Mouse (Mus musculus) E14TG2a.4 (cell line): ENCODE data around the gene Doc2b.

Source experiments
- H3K27me3 ChIP-seq: 2 replicates; pipeline ENCODE4 v1.6.1; 2014; ENCODE audit warnings: low read length, control low read depth; ENCODE audit not compliant: insufficient read depth
- H3K36me3 ChIP-seq: 2 replicates; pipeline ENCODE4 v1.6.1; 2014; ENCODE audit warnings: low read length, control low read depth; ENCODE audit not compliant: insufficient read depth
- H3K4me1 ChIP-seq: replicated peaks from 2 replicates; pipeline ENCODE4 v1.6.1; 2014; ENCODE audit warnings: low read depth, low read length, control low read depth
- H3K4me3 ChIP-seq: replicated peaks from 2 replicates; pipeline ENCODE4 v1.5.1; 2014; ENCODE audit warnings: mild to moderate bottlenecking, low read length
- H3K9me3 ChIP-seq: 2 replicates; pipeline ENCODE4 v1.6.1; 2014; ENCODE audit warnings: low read length, control low read depth
- CTCF ChIP-seq: conservative IDR thresholded peaks from 2 replicates; pipeline ENCODE4 v1.5.1; 2014; ENCODE audit warnings: low read length
- NANOG ChIP-seq: IDR thresholded peaks from 2 replicates; pipeline ENCODE4 v1.6.1; 2014; ENCODE audit warnings: borderline replicate concordance, low read length, mixed read lengths
- POU5F1 ChIP-seq: IDR thresholded peaks from 2 replicates; pipeline ENCODE4 v1.6.1; 2014; ENCODE audit warnings: low read length, borderline replicate concordance

Doc2b gene

DNA sequence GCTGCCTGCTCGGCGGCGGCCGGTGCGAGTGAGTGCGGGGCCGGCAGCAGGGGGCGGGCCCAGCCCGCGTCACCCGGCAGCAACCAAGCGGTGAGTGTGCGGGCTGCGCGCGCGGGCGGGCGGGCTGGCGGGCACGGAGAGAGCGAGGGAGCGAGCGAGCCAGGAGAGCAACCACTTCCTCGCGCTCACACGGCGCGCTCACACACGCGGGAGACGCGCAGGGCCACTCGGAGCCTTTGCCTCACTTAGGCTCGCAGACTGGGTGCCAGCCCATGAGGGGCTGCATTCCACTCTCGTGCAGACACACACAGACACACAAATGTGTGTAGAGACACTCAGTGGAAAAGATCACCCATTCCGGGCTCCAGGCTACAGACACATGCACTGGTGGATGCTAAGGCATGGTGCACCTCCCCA lies at the start of gene Doc2b:
Gene Doc2b, minus strand, starts transcription at position 21 of the 417 bp plus-strand sequence.
- Histone ChIP-seq H3K9me3 (no peaks in the 10 kb centered on the region), H3K36me3 (no peaks in the 10 kb centered on the region), H3K4me1 (peaks cover 32% of the 10 kb centered on the region), H3K27me3 (peaks cover 82% of the 10 kb centered on the region), H3K4me3 (peak within 1 kb of the TSS; percentile 76)
- no peak for TF ChIP-seq NANOG
- TF ChIP-seq POU5F1, result no peak
- no peak for TF ChIP-seq CTCF

DNA sequence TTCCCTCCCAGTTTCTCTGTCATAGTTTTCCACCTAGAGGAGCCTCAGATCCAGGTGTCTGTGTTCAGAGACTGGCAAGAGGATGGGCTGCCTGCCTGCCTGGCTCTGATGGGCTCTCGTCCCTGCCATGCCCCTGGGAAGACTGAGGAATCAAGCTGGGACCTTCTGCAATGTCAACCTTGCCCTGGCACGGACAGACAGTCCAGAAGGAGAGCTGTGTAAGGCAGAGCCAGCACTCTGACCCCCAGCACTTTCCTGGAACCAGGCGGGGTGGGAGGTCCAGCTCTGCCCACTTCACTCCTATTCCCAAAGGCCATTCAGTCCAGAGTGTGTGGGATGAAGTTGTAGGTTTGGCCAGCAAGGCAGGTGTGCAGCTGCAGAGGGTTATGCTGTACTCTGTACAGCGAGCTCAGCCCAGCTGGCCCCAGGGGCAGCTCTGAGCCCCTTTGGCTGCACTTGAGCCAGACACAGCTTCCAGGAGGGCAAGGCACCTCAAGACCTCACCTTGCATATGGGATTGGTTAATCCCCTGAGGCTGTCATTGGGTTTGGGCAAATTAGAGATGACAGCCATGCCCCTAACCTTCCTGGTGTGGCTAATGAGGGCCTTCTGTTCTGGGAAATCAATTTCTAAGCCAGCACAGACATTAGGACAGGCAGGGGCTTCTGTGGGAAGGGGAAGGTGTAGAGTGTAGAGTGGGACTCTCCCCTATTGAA lies 47.2 kb upstream of the Doc2b start:
- no peaks in the 10 kb centered on the region for H3K9me3 ChIP-seq
- TF ChIP-seq POU5F1, result no peak
- TF ChIP-seq CTCF, result no peak
- no peak for TF ChIP-seq NANOG
- no peaks in the 10 kb centered on the region for H3K36me3 ChIP-seq
- peaks cover 53% of the 10 kb centered on the region for H3K4me1 ChIP-seq
- peaks cover 15% of the 10 kb centered on the region; the same call in 1 of the 2 replicates for H3K27me3 ChIP-seq
- 0 out of 2 replicates have a peak overlapping the region, but pooled peaks have one; percentile 20 for H3K4me3 ChIP-seq

GRCm38 (mm10) chr11:75841503-75841902 lies 45.7 kb upstream of the Doc2b start:
- Histone ChIP-seq H3K4me1 (peaks cover 68% of the 10 kb centered on the region), H3K36me3 (no peaks in the 10 kb centered on the region), H3K4me3 (no peak overlapping the region), H3K27me3 (peaks cover 15% of the 10 kb centered on the region; the same call in 1 of the 2 replicates), H3K9me3 (no peaks in the 10 kb centered on the region)
- TF ChIP-seq POU5F1 (no peak), NANOG (no peak), CTCF (no peak)

- H3K36me3 ChIP-seq, result no peaks in the 10 kb centered on the region
- H3K4me3 ChIP-seq, result no peak overlapping the region
- H3K4me1 ChIP-seq, result peaks cover 82% of the 10 kb centered on the region
- H3K27me3 ChIP-seq, result peaks cover 15% of the 10 kb centered on the region; the same call in 1 of the 2 replicates
- no peaks in the 10 kb centered on the region for H3K9me3 ChIP-seq
- TF ChIP-seq CTCF (no peak), NANOG (no peak), POU5F1 (no peak)
Measured at GRCm38 (mm10) chr11:75839536-75840430, 43.9 kb upstream of the Doc2b start.

DNA sequence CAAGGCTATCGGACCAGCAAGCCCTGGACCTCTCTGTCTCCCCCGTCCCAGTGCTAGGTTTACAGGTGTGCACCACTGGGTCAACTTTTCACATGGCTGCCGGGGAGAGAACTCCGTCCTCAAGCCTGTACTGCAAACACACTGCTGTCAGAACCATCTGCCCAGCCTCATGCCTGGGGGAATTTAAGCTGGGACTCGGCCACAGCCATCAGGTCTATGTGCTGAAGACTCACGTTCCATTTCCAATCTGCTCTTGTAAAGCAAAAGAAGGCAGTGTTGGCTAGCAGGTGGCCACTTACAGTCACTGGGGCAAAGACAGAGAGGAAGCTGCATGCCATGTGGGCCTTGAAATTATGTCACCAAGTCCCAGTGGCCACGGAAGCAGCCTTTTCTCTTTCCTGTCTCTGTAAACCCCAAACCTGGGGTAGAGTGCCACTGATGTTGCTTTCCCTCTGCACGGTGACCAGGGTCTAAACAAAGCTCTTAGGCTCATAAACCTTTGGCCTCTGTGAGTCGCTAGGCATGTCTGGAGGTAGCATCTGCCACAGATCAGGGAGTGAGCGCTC lies 43.1 kb upstream of the Doc2b start:
- Histone ChIP-seq H3K36me3 (no peaks in the 10 kb centered on the region), H3K27me3 (peaks cover 23% of the 10 kb centered on the region; the same call in 1 of the 2 replicates), H3K4me3 (no peak overlapping the region), H3K4me1 (peaks cover 85% of the 10 kb centered on the region), H3K9me3 (no peaks in the 10 kb centered on the region)
- no peak for TF ChIP-seq POU5F1

DNA sequence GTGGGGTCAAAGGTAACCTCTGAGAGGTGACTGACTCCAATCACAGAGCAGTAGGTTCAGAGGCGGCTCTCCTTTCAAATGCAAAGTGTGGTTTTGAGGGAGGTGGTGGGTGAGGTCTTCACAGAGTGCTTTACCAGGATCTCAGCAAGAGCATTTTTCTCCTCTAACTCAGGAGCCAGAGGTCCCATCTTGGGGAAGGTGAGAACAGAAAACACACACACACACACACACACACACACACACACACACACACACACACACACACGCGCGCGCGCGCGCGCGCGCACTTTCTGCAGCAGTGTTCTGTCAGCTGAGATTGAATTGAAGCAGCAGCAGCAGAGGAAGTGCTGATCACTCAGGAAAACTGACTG lies 40.4 kb upstream of the Doc2b start:
- Histone ChIP-seq H3K4me1 (peaks cover 85% of the 10 kb centered on the region), H3K9me3 (no peaks in the 10 kb centered on the region), H3K36me3 (no peaks in the 10 kb centered on the region), H3K4me3 (no peak overlapping the region), H3K27me3 (peaks cover 20% of the 10 kb centered on the region; the same call in 1 of the 2 replicates)
- TF ChIP-seq NANOG (no peak), POU5F1 (peak; percentile 37; the same call in 1 of the 2 replicates), CTCF (no peak)

GRCm38 (mm10) chr11:75835587-75836239 lies 39.9 kb upstream of the Doc2b start:
- H3K36me3 ChIP-seq, result no peaks in the 10 kb centered on the region
- H3K9me3 ChIP-seq, result no peaks in the 10 kb centered on the region
- TF ChIP-seq CTCF (no peak), POU5F1 (no peak), NANOG (no peak)
- peaks cover 17% of the 10 kb centered on the region; the same call in 1 of the 2 replicates for H3K27me3 ChIP-seq
- H3K4me1 ChIP-seq, result peaks cover 81% of the 10 kb centered on the region
- H3K4me3 ChIP-seq, result no peak overlapping the region

GRCm38 (mm10) chr11:75833081-75833480 lies 37.2 kb upstream of the Doc2b start:
- no peaks in the 10 kb centered on the region for H3K36me3 ChIP-seq
- H3K27me3 ChIP-seq, result peaks cover 15% of the 10 kb centered on the region; the same call in 1 of the 2 replicates
- TF ChIP-seq POU5F1 (no peak), CTCF (no peak)
- peaks cover 68% of the 10 kb centered on the region for H3K4me1 ChIP-seq
- H3K9me3 ChIP-seq, result no peaks in the 10 kb centered on the region
- no peak overlapping the region for H3K4me3 ChIP-seq
